Mouse (Mus musculus): ENCODE results near the gene Cyp26a1. TPM values are rescaled to one million over a fixed set of nuclear protein-coding genes. Genes with fewer than 3 reads are reported as not detected.

Cyp26a1 gene
- total RNA-seq, 1 experiment from 2014 or later: not detected

GRCm38 (mm10) chr19:37696603-37697334 is 829 bp upstream of the Cyp26a1 start:
- no peak for ATAC-seq (ENCODE audit: extremely low read depth, insufficient number of reproducible peaks, low FRiP score, poor library complexity, severe bottlenecking)

GRCm38 (mm10) chr19:37697335-37697636 is 312 bp upstream of the Cyp26a1 start:
- no peak for ATAC-seq (ENCODE audit: extremely low read depth, insufficient number of reproducible peaks, low FRiP score, poor library complexity, severe bottlenecking)

DNA sequence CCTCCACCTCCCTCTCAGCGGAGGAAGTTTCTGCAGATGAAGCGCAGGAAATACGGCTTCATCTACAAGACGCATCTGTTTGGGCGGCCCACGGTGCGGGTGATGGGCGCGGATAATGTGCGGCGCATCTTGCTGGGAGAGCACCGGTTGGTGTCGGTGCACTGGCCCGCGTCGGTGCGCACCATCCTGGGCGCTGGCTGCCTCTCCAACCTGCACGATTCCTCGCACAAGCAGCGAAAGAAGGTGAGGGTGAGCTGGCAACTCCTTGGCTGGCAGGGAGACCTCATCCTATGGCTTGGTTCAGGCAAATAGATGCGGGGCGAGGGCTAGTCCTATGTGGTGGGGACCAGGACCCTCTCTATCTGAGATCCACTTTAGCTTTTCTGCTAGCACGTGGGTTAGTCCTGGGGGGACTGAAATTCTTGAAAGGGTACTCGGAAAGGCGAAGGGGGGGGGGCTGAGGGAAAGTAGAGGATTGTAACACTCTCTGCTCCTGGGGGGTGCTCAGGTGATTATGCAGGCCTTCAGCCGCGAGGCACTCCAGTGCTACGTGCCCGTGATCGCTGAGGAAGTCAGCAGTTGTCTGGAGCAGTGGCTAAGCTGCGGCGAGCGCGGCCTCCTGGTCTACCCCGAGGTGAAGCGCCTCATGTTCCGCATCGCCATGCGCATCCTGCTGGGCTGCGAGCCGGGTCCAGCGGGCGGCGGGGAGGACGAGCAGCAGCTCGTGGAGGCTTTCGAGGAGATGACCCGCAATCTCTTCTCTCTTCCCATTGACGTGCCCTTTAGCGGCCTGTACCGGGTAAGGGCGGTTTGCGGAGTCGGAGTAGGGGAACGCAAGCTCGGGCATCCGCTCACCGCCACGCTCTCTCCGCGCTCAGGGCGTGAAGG is 919 bp downstream of the Cyp26a1 start:
- ATAC-seq (ENCODE audit: extremely low read depth, insufficient number of reproducible peaks, low FRiP score, poor library complexity, severe bottlenecking): 0 out of 2 replicates have a peak, but pooled peaks have one; percentile 18

GRCm38 (mm10) chr19:37699711-37700110 is 2.1 kb downstream of the Cyp26a1 start:
- ATAC-seq (ENCODE audit: extremely low read depth, insufficient number of reproducible peaks, low FRiP score, poor library complexity, severe bottlenecking): no peak

- peak; percentile 18; the same call in 1 of the 2 replicates for ATAC-seq (ENCODE audit: extremely low read depth, insufficient number of reproducible peaks, low FRiP score, poor library complexity, severe bottlenecking)
Observed at GRCm38 (mm10) chr19:37702377-37703076, 4.9 kb downstream of the Cyp26a1 start.

GRCm38 (mm10) chr19:37703902-37704509 is 6.4 kb downstream of the Cyp26a1 start:
- peak; percentile 62 for ATAC-seq (ENCODE audit: extremely low read depth, insufficient number of reproducible peaks, low FRiP score, poor library complexity, severe bottlenecking)

GRCm38 (mm10) chr19:37705722-37706121 is 8.1 kb downstream of the Cyp26a1 start:
- ATAC-seq (ENCODE audit: extremely low read depth, insufficient number of reproducible peaks, low FRiP score, poor library complexity, severe bottlenecking): no peak

- ATAC-seq (ENCODE audit: extremely low read depth, insufficient number of reproducible peaks, low FRiP score, poor library complexity, severe bottlenecking): no peak
Observed at GRCm38 (mm10) chr19:37714681-37715080, 17.1 kb downstream of the Cyp26a1 start.

GRCm38 (mm10) chr19:37715980-37716379 is 18.4 kb downstream of the Cyp26a1 start:
- no peak for ATAC-seq (ENCODE audit: extremely low read depth, insufficient number of reproducible peaks, low FRiP score, poor library complexity, severe bottlenecking)

DNA sequence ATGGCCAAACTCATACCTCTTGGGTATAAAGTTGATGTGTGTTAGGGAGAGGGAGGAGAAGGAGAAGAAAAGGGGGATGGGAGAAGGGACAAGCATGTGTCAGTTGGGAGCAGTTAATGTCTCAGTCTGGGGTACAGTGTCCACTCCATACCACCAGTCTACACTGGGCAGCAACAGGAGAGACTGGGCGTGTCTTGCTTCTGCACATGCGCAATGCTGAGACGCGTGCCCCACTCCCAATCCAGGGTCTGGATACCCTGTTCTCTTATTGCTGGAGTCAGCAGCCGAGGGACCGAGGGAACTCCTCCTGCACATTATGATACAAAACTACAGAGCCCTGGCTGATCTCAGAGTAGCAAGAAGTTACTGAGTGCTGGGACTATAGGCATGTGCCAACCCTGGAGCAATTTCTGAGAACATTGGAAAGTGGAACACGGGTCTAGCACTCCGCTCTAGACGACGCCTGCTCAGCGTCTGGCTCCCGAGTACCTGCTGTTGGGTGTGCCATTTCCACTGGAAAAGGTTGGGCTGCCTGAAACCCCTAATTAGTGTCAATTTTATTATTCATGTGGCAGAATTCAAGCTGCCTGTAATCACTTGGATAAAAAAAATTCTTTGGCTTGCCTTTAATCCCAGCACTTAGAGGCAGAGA is 19.1 kb downstream of the Cyp26a1 start:
- ATAC-seq (ENCODE audit: extremely low read depth, insufficient number of reproducible peaks, low FRiP score, poor library complexity, severe bottlenecking): no peak

- no peak for ATAC-seq (ENCODE audit: extremely low read depth, insufficient number of reproducible peaks, low FRiP score, poor library complexity, severe bottlenecking)
Observed at GRCm38 (mm10) chr19:37719166-37719565, 21.6 kb downstream of the Cyp26a1 start.

DNA sequence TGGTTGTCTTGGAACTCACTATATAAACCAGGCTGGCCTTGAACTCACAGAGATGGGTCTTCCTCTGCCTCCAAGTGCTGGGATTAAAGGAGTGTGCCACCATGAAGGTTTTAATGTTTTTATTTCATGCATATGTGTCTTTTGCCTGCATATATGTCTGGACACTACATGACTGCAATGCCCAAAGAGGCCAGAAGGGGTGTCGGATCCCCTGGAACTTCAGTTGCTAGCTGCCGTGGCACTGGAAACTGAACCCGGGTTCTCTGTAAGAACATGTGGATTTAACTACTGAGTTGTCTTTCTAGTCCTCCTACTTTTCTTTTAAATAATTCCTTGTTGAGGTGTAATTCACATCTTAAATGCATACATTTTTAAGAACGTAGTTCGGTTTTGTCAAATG is 27.0 kb downstream of the Cyp26a1 start:
- ATAC-seq (ENCODE audit: extremely low read depth, insufficient number of reproducible peaks, low FRiP score, poor library complexity, severe bottlenecking): no peak

DNA sequence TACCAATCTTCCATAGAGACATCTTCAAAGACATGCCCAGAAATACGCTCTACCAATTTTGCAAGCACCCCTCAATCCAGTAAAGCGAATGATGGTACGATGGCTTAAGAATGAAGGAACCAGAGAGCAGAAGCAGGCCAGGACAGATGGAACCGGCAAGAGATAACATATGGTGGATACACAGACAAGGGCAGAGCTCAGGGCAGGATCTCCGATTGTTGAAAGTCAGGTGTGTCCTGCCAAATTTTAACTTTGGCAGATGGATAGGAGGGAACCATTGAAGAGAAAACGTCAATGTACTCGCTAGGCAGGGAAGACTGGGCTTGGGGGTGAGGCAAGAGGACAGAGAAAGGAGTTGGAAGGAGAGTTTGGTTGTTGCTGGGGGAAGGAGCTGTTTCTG is 29.0 kb downstream of the Cyp26a1 start:
- ATAC-seq (ENCODE audit: extremely low read depth, insufficient number of reproducible peaks, low FRiP score, poor library complexity, severe bottlenecking): no peak

- ATAC-seq (ENCODE audit: extremely low read depth, insufficient number of reproducible peaks, low FRiP score, poor library complexity, severe bottlenecking): no peak
Observed at GRCm38 (mm10) chr19:37727366-37727765, 29.8 kb downstream of the Cyp26a1 start.

- ATAC-seq (ENCODE audit: extremely low read depth, insufficient number of reproducible peaks, low FRiP score, poor library complexity, severe bottlenecking): no peak
Observed at GRCm38 (mm10) chr19:37735426-37735825, 37.8 kb downstream of the Cyp26a1 start.

DNA sequence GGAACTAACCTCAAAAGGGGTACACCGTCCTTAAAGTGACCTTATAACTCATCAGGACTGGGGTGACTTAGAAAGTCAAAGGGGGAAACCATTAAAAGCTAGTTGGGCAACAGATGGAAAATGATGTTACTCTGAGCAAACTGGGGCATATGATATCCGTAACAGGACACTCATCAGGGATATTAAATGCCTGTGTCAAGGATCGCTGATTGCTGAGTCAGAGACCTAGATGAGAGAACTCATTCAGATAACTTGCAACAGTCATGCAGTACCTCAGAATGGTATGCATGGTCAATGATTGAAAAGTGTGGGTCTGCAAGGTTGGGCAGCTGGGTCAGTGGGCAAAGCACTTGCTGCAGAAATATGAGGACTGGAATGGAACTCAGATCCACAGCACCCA is 41.0 kb downstream of the Cyp26a1 start:
- no peak for ATAC-seq (ENCODE audit: extremely low read depth, insufficient number of reproducible peaks, low FRiP score, poor library complexity, severe bottlenecking)

GRCm38 (mm10) chr19:37740043-37740442 is 42.4 kb downstream of the Cyp26a1 start:
- no peak for ATAC-seq (ENCODE audit: extremely low read depth, insufficient number of reproducible peaks, low FRiP score, poor library complexity, severe bottlenecking)

All from neutrophil, adult 5-6 weeks (primary cell).